Mouse (Mus musculus) adrenal gland, postnatal 14 days (tissue): Measurements from ENCODE around the gene A4galt. TPM values are rescaled to one million over a fixed set of nuclear protein-coding genes. Genes with fewer than 3 reads are reported as not detected.

ENCODE experiments used
- DNase-seq: peaks from one replicate; pipeline ENCODE4 v3.0.0; 2021; ENCODE audit warnings: mixed read lengths
- total RNA-seq: library from RNA; stranded (reverse); gene quantifications from 2 replicates; pipeline ENCODE4 v1.2.3, GENCODE M21; 2021

A4galt gene
- total RNA-seq, 1 experiment from 2014 or later = 10.1 TPM

DNA sequence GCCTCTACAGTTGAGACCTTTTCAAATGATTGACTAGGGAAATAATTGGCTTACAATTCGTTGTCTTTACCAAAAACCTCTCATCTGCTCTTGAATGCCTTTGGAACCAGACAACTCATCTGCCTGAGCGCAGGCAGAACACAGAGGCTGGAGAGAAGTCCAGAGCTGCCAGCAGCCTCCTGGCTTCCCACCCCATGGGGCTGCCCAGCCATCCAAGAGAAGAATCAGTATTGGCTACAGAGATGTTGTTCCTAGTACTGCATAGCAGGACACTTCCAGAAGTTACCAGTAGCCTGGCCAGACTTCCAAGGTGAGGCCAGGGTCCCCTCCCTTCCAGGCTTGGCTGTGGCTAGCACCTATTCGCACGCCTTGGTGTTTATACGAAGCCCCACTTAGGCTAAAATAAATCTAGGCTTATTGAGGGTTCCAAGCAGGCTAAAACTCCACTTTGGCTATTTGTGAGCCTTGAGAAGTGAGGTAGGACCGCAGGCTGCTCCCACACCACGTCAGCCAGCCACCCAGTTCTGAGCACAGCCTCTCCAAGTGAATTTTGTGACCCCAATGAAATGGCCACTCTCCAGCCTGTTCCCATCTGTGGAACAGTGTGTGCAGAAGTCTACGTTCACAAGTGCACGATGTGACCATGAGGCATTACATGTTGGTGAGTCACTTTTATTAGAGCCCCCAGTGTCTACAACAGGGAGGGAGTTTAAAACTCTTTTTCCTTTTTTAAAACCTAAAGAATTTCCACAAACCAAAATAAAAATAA is 25.3 kb downstream of the A4galt start:
- DNase-seq = no peak

DNA sequence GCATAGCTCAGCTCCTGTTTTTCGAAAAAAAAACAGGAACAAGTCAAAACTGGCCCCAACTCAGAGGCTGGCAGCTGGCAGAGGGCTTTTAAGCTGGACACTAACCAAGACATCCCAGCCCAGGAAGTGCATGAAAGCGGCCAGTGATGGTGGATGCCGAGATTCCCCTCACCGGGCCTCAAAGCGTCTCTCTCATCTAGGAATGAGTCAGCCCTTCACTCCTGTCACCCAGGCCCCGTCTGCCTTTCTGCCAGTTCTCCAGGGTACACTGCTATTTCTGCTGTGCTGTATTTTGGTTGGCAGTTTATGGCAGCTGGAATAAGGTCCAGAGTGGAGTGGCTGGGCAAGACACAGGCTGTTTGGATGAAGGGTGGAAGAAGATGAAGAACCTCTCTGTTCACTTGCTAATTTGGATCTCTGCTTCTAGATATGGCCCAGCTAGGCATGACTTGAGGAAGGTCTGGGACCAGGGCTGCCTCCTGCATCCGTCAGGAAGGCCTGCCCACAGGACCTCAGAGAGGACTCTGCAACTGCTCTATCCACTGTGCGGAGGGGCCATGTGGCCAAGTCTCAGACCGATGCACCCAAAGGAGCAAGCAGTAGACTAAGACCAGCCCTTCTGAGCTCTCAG is 27.3 kb downstream of the A4galt start:
- DNase-seq = peak; percentile 65

DNA sequence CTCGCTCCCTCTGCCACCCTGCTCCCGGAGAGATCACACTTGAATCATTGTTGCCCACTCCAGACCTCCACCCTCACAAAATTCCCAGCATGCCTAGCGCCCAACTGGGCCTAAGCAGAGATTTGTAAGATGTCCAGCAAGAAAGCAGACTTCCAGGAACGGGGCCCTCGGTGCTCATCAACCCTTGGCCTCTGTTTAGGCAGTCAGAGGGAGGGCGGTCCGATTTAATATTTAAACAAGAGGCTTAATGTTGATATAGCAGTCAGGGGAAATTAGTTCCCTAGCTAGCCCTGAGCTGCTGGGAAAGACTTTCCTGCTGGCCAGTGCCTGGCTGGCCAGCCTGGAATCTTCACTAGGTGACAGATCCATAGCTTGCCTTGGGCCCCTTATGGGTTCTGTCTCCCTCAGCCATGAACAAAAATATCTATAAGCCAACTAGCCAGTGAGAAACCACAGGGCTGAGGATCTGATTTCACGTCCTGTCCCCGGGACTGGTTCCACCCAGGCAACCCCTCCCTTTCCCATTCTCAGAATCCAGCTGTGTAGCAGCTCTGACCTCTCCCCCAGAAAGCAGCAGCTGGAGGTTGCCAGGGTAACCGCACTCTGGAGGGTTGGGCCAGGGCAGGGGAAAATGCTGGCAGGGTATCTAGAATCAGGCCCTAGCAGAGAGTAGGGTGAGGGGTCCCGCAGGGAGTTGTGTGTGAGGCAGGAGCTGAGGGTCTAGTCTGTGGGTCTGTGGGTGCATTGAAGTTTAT is 28.2 kb downstream of the A4galt start:
- peak; percentile 75 for DNase-seq

DNA sequence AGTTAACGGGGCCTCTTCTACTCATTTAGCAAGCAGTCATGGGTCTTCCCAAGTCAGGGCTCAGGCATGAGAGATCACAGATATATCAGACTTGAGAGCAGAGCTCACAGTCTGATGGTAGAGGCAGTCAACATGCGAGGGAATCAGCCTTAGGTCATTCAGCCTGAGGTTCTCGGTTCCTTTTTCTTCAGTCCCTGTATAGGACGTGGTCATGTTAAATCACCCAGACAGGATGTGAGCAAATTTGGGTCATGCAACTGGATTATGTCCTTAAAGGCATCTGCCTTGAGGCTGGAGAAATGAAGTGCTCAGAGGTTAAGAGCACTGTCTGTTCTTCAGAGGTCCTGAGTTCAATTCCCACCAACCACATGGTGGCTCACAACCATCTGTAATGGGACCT is 29.9 kb downstream of the A4galt start:
- no peak for DNase-seq

DNA sequence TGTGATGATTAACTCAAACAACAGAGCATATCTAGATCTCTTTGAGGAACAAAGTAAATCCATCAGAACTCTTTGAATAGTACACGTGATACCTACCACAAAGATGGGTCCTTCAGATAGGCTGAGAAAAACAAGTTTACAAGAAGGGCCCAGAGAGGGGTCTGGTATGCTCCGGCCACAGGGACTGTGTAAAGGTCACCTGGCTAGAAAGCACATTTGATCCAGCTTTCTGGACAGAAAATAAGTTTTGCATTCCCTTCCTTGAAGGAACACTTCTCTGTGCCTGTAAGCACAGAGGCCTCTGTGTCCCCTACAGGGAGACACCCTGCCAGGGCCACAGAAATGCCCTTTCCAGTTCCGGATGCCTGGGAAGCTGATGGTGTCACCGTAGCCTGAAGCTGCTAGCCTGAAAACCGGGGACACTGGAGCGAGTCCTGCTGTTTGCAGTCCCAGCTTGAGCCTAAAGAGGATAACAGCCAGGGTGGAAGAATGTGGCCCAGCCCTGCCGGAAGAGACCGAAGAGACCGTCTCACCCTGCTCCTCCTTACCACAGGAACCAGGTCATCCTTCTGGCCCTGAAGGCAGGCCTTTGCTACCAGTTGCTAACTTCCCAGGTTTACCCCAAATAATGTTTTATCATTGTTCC is 31.1 kb downstream of the A4galt start:
- no peak for DNase-seq

DNA sequence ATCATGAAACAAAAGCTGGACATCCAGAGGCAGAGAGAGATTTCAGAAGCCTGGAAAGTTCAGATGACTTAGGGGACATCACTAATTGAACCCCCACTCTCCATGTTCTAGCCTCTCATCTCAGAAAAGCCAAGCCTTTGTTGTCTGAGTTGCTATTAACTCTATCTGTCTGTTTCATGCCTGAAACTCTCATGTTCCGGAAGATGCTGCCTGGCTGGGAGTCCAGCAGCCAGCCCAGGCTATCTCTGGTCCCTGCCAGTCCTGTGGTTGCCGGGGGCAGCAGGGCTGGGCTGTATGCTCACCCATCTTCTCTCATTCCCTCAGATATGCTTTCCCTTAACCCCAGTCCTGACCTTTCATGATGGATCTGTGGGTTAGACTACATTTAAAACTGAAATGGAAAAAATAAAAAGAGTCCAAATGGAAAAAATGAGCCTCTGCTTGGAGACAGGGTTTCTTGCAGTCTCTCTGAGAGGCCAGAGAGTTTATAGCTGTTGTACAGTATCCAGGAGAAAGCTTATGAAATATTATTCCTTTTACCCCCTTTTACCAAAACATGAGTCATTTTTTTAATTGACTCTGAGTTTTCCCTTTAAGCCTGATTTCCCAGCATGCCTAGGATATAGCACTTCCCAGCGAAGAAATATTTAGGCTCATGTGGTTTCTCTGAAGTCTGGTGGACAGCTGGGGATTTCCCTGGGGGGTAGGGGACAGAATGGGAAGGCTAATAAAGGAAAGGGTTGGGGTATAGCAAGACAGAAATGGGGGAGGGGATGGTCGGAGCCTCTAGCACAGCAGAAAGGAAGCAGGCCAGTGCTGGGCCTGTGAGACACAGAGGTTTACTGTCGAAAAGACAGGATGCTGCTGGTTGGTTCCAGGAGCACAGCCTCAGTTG is 36.0 kb downstream of the A4galt start:
- DNase-seq = no peak

DNA sequence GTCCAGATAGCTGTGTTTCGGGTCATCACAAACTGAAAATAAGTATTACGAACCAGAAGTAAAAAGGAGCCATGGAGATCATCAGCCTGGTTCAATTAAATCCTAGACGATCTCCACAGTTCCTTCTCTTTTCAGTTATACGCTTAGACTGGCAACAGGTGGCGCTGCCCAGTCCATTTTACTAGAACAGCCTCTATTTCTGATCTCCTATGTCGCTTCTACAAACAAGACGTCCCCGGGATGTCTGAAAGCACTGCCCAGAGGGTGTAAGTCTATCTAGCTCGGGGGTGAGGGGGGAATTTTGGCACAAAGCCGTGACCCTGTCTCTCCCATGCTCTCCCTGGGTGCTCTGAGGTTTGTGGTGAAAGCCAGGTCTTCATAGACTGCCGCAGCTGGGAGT is 41.3 kb downstream of the A4galt start:
- DNase-seq = peak; percentile 73

DNA sequence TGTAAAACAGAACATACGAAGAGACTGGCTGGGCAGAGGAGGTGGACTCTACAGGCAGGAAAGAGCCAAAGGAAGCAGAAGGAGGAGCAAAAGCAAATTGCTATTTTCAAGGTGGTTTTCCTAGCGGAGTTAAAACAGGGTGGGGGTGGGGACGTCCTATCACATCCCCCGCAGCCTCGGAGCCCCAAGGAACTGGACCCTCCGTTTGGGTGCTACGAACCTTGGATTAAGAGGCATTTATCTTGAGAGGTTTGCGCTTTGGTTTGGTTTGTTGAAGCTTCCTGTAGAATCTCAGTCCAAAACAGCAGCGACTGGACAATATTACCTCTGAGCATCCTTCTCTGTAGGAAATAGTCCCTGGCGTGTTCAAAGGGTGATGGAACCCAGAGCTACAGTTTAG is 41.9 kb downstream of the A4galt start:
- DNase-seq = no peak

DNA sequence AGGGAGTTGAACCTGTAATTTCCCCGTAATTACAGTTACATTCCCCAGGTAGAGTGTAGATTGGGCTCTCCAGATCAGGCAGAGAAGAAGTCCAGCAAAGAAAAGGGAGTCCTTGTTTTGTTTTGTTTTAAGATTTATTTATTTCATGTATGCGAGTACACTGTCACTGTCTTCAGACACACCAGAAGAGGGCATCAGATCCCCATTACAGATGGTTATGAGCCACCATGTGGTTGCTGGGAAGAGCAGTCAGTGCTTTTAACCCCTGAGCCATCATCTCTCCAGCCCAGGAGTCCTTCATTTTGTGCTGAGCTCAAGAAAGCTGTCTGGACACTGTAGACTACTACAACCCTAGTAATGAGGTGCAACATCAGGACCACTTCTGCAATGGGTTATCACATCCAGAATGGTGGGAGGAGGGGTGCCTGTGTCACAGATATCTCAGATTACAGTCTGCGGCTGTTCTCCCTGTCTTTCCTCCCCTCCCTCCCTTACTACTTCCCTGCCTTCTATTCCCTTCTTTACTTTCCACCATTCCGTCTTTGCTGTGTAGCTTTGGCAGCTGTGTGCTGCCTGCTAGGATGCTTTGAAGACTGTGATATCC is 42.4 kb downstream of the A4galt start:
- DNase-seq = no peak

DNA sequence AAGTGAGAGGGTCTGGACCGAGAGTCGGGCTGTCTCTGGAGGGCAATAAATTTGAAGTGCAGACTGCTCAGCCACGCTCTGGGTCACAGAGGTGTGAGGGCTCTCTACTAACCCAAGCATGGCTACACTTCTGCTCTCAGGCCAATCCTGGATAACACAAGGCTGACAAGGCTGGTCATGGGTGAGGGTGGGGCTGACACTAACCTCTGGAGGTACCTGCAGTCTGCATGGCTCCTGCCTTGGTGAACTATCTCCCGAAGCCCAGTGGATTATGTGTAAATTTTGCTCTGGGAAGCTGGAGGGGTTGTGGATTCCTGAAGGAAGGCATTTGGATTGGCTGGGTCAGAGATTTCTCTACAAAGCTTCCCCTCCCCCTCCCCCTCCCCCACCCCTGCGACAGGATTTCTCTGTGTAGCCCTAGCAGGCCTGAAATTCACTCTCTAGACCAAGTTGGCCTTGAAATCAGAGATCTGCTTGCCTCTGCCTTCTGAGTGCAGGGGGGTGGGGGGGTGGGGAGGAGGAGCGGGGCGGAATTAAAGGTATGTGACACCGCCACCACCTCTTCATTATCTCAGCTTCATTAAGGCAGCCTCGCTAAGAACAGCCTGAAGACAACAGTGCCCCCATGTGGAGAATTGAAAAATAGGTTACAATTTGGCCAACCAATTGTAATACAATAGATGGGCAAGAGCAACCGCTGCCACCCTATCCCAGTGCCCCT is 46.7 kb downstream of the A4galt start:
- DNase-seq = peak; percentile 76

DNA sequence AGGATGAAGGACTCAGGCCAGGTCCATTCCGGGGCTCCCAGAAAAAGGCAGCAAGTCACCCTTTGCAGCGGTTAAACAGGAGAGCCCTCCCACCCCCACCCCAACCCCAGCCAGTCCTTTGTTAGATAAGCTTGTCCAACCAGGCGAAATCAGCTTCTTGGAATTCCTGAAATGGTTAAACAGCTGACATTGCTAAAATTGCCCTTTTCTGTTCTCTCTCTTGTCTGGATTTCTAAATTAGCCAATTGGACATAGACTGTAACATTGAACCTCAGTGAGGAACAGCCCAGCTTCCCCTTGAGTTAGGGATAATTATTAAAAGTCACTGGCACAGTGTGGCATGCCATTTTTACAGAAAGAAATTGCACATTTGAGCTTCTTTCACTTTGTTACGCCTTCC is 49.2 kb downstream of the A4galt start:
- DNase-seq = no peak

DNA sequence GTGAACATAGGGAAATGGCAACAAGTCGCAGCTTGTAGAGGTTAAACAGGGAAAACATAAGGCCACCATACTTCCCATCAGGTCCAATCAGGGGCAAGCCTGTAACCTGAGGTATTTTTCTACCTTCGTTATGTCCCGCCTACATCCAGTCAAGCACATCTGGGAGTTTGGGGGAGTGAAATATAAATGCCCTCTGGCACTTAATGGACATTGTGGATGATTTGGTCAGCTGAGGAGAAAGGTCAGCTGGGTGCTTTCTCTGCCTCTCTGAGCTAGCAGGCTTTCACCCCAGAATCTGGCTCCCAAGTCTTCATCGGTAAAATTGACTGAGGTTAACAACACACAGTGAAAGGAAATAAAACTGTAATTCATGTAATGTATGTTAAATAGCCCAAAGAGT is 58.2 kb downstream of the A4galt start:
- DNase-seq = no peak

DNA sequence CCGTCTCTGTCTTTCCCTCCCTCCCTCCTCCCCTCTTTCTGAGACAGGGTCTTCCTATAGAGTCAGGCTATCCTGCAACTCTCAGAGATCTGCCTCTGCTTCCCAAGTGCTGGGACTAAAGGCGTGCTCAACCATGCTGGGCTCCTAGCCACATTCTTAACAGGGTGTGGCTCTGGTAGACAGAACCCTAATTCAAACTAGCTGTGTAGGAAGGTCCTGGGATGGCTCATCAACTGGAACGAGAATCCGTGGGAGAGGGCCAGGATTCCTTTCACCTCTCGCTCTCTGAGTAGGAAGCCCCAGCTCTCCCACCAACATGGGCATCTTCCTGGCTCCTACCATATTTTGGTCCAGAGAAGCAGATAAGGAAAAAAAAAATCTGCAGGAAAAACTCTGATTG is 69.2 kb downstream of the A4galt start:
- no peak for DNase-seq

DNA sequence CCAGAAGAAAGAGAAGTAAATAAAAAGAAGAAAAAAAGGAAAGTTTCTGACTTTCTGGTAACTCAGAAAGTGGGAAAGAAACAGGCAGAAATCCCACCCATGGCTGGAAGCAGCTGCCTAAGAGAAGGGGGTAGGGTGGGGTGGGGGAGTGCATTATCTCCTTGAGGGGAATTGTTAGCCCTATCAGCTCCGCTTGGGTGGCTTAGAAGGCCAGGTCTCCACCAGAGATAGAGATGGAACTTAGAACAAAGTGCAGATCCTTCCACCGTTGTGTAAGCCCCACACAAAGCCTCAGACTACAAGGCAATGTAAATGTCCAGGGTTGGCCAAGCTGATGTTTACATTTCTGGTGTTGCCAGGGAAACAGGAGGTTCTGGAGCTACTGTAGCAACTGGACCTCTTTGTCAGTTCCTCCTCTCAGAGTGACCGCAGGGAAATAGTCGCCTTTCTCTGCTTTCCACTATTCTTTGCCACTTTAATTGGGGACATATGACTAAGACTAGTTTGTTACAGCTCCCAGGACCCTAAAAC is 69.7 kb downstream of the A4galt start:
- DNase-seq = no peak

DNA sequence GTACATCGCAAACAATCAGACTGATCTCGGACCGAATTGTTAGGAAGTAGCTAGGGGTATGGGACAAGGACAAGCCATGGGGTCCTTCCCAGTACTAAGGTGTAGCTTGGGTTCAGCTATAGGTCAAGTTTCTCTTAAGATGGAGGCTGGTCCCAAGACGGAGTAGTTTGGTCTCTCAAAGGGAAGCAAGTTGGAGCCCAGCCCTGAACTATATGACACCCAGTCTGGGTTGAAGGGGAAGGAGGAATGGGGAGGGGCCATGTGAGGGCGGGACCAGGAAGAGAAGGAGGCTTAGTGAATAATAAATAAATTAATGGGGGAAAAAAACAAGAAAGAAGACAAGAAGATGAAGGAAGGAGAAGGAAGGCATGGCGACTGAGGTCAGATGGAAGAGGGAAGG is 71.6 kb downstream of the A4galt start:
- no peak for DNase-seq

Other genes with a start within 250 kb of the A4galt start
- gene Nfam1, start 218.5 kb downstream of the A4galt start, total RNA-seq = 2.6 and 5.9 TPM in 2 replicates
- gene Serhl, start 162.3 kb downstream of the A4galt start, total RNA-seq = 53.8 and 63.2 TPM in 2 replicates
- gene Rrp7a, start 129.0 kb downstream of the A4galt start, total RNA-seq = 95.0 and 99.4 TPM in 2 replicates
- gene Poldip3, start 102.4 kb downstream of the A4galt start, total RNA-seq = 87.6 and 97.0 TPM in 2 replicates
- 206 and 217 TPM in 2 replicates for gene Cyb5r3, start 79.2 kb downstream of the A4galt start, total RNA-seq
- gene Arfgap3, start 98.5 kb upstream of the A4galt start, total RNA-seq = 19.9 and 25.2 TPM in 2 replicates
- gene Pacsin2, start 212.8 kb upstream of the A4galt start, total RNA-seq = 74.1 and 84.3 TPM in 2 replicates